In the genomic region with DNA sequence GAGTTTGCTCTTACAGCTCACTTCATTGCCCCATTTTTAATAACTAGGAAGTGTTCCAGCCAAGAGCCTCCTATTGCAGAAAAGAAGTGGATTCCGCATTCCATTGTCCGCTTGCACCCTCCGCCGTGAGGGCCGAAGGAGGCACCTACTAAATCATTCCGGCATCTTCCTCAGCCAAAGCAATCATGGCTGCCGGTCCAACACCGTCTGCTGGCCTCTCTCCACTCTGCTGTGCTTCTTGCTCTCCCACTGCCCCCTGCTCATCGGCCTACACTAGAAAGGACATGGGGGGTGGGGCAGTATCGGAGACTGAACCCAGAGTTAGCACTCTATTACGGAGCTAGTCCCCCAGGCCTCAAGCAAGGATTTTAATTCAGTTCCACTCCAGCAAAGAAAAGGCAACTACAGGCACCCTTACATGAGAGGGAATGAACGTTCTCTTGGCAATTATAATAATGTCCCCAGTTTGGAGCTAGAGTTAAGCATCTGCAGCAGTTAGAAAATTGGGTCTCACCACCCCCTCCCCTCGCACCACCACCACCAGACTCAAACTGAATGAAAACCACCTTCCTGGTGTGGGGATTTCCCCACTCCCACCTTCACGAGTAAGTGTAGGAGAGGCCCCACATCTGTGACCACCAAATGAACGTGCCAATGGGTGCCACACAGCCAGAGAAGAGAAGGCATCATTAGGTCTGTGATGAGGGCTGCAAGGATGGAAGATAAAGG, we compare ENCODE assay signal across 14 mouse cellular contexts.
DNase-seq lines count a peak whose midpoint lies in the region; ATAC-seq and TF ChIP-seq lines count a peak whose summit lies in the region.
"Had no signal": no experiment of that assay in that cellular context is flagged by ENCODE, and none has a peak within 500 bp of the region (broad histone marks: within the 10 kb centered on the region; RNA-seq: fewer than 3 reads in every experiment).

No protein-coding gene starts in this region.

- TF ChIP-seq EP300 in CH12.LX (IDR thresholded peaks at IDR 0.05; ENCODE audit: low read length): no peak

- H3K4me1 ChIP-seq in kidney, embryonic 15.5 days: peaks cover 15% of the 10 kb centered on the region
- H3K4me1 ChIP-seq in kidney, adult 2 months (ENCODE audit: control insufficient read depth, insufficient read depth, low read length): no peaks in the 10 kb centered on the region
- H3K4me1 ChIP-seq in CH12.LX (ENCODE audit: control insufficient read depth in 1 of 2, insufficient read depth in 2 of 2): peaks cover 5 to 11% of the 10 kb centered on the region in 2 experiments
- H3K4me1 ChIP-seq in embryonic facial prominence, embryonic 14.5 days (ENCODE audit: control insufficient read depth, insufficient read depth, low read length): peaks cover 18% of the 10 kb centered on the region
- H3K4me1 ChIP-seq in lung, embryonic 16.5 days (replicated peaks; ENCODE audit: control insufficient read depth, insufficient read depth, low read length): peaks cover 10% of the 10 kb centered on the region; the same call in 1 of the 2 replicates
- H3K4me1 ChIP-seq: heart, embryonic 15.5 days had no signal

- no peaks in the 10 kb centered on the region for H3K36me3 ChIP-seq in kidney, embryonic 15.5 days
- no peaks in the 10 kb centered on the region for H3K36me3 ChIP-seq in kidney, adult 2 months (ENCODE audit: control insufficient read depth, insufficient read depth, low read length)
- no peaks in the 10 kb centered on the region for H3K36me3 ChIP-seq in CH12.LX (replicated peaks in 1 of 2; ENCODE audit: control insufficient read depth in 1 of 2, insufficient read depth in 1 of 2, low read length in 1 of 2)
- no peaks in the 10 kb centered on the region for H3K36me3 ChIP-seq in embryonic facial prominence, embryonic 14.5 days (ENCODE audit: control insufficient read depth, insufficient read depth, low read length)
- H3K36me3 ChIP-seq in lung, embryonic 16.5 days (ENCODE audit: control insufficient read depth, insufficient read depth, low read length): no peaks in the 10 kb centered on the region
- H3K36me3 ChIP-seq: heart, embryonic 15.5 days had no signal

- ATAC-seq in kidney, embryonic 15.5 days (replicated peaks; ENCODE audit: low FRiP score): 0 out of 2 replicates have a peak, but pooled peaks have one; percentile 33
- peak; percentile 33; the same call in 1 of the 2 replicates for ATAC-seq in embryonic facial prominence, embryonic 14.5 days (ENCODE audit: low read depth)
- ATAC-seq in lung, embryonic 16.5 days (ENCODE audit: low read depth): peak; percentile 83
- ATAC-seq: CD4-positive, CD25-positive, alpha-beta regulatory T cell, adult 4 months; inflammation-experienced regulatory T-cells, adult 6 months; Patski had no signal

- no peak overlapping the region for H3K4me3 ChIP-seq in kidney, embryonic 15.5 days (replicated peaks)
- no peak overlapping the region for H3K4me3 ChIP-seq in kidney, adult 2 months (ENCODE audit: insufficient read depth, low read depth, low read length)
- H3K4me3 ChIP-seq in CH12.LX (replicated peaks in 1 of 3; ENCODE audit: low read depth in 2 of 3, low read length in 2 of 3, poor library complexity in 1 of 3): no peak overlapping the region
- H3K4me3 ChIP-seq in embryonic facial prominence, embryonic 14.5 days (ENCODE audit: low read depth, low read length): no peak overlapping the region
- no peak overlapping the region for H3K4me3 ChIP-seq in lung, embryonic 16.5 days (ENCODE audit: low read length)
- H3K4me3 ChIP-seq: heart, embryonic 15.5 days had no signal

- H3K27ac ChIP-seq in kidney, embryonic 15.5 days: 0 out of 2 replicates have a peak overlapping the region, but pooled peaks have one; percentile 37
- no peak overlapping the region for H3K27ac ChIP-seq in kidney, adult 2 months (ENCODE audit: insufficient read depth, low read depth, low read length)
- H3K27ac ChIP-seq in CH12.LX (ENCODE audit: insufficient read depth, low read depth): no peak overlapping the region
- H3K27ac ChIP-seq in embryonic facial prominence, embryonic 14.5 days (replicated peaks; ENCODE audit: low read depth, low read length): peak overlapping the region; percentile 82
- H3K27ac ChIP-seq in lung, embryonic 16.5 days (ENCODE audit: low read length): peak overlapping the region; percentile 61
- H3K27ac ChIP-seq: heart, embryonic 15.5 days had no signal

- dilution Hi-C loops in CH12.LX (cut with MboI; ENCODE audit: extremely low pct_ligation_motif_present, extremely low pct_unique_long_range_greater_than_20kb, low sequenced_read_pairs): no loop called here

- 54% methylated on average over 15 of the region's 15 CpGs for WGBS in kidney, embryonic 15.5 days
- whole genome bisulfite sequencing in kidney, adult 2 months: 55% methylated on average over 15 of the region's 15 CpGs
- 52% methylated on average over 15 of the region's 15 CpGs for WGBS in embryonic facial prominence, embryonic 14.5 days
- WGBS in lung, embryonic 16.5 days: 44% methylated on average over 15 of the region's 15 CpGs

- in situ Hi-C loops in CH12.LX (cut with MboI; ENCODE audit: low pct_ligation_motif_present, low pct_unique_long_range_greater_than_20kb, low sequenced_read_pairs): no loop called here

- no peaks in the 10 kb centered on the region for H3K27me3 ChIP-seq in kidney, embryonic 15.5 days
- no peaks in the 10 kb centered on the region for H3K27me3 ChIP-seq in kidney, adult 2 months (replicated peaks; ENCODE audit: control insufficient read depth, insufficient read depth, low read length)
- no peaks in the 10 kb centered on the region for H3K27me3 ChIP-seq in CH12.LX (replicated peaks)
- no peaks in the 10 kb centered on the region for H3K27me3 ChIP-seq in embryonic facial prominence, embryonic 14.5 days (replicated peaks; ENCODE audit: control insufficient read depth, insufficient read depth, low read length)
- H3K27me3 ChIP-seq in lung, embryonic 16.5 days (ENCODE audit: control insufficient read depth, insufficient read depth, low read depth, low read length): peaks cover 11% of the 10 kb centered on the region; the same call in 1 of the 2 replicates
- H3K27me3 ChIP-seq: heart, embryonic 15.5 days had no signal

- no peak overlapping the region for H3K9ac ChIP-seq in kidney, embryonic 15.5 days
- H3K9ac ChIP-seq in CH12.LX (ENCODE audit: insufficient read depth, low read depth): no peak overlapping the region
- H3K9ac ChIP-seq in embryonic facial prominence, embryonic 14.5 days (ENCODE audit: low read depth, low read length): no peak overlapping the region
- H3K9ac ChIP-seq in lung, embryonic 16.5 days (ENCODE audit: low read length): no peak overlapping the region
- H3K9ac ChIP-seq: heart, embryonic 15.5 days had no signal

- TF ChIP-seq CTCF in kidney, adult 2 months (conservative IDR thresholded peaks at IDR 0.05; ENCODE audit: insufficient read depth, insufficient read length, low read depth, low read length): no peak
- no peak for TF ChIP-seq CTCF in CH12.LX (conservative IDR thresholded peaks at IDR 0.05 in 1 of 2, IDR thresholded peaks at IDR 0.05 in 1 of 2; ENCODE audit: low read depth in 2 of 2, low read length in 2 of 2)

- no peak overlapping the region for H3K4me2 ChIP-seq in kidney, embryonic 15.5 days
- H3K4me2 ChIP-seq in CH12.LX (ENCODE audit: insufficient read depth, low read depth, poor library complexity, severe bottlenecking): peak overlapping the region; percentile 32; the same call in 1 of the 2 replicates
- H3K4me2 ChIP-seq in embryonic facial prominence, embryonic 14.5 days (ENCODE audit: low read depth, low read length): no peak overlapping the region
- H3K4me2 ChIP-seq in lung, embryonic 16.5 days (ENCODE audit: low read depth, low read length): no peak overlapping the region
- H3K4me2 ChIP-seq: heart, embryonic 15.5 days had no signal

- no peak for TF ChIP-seq POLR2A in kidney, adult 2 months (IDR thresholded peaks at IDR 0.05; ENCODE audit: low read depth, low read length)
- no peak for TF ChIP-seq POLR2A in CH12.LX (IDR thresholded peaks at IDR 0.05; ENCODE audit: low read depth, low read length)

- no peak for TF ChIP-seq RAD21 in CH12.LX (IDR thresholded peaks at IDR 0.05; ENCODE audit: low read depth, low read length)

- DNase-seq in kidney, adult 2 months: no peak
- DNase-seq in CH12.LX (ENCODE audit: extremely low read depth): peak; percentile 4
- DNase-seq in embryonic facial prominence, embryonic 14.5 days (ENCODE audit: low spot score): peak; percentile 11
- DNase-seq in layer of hippocampus, adult 11-12 months (ENCODE audit: low spot score): no peak
- no peak for DNase-seq in right cerebral cortex, postnatal 14 days
- no peak for DNase-seq in cerebellum, adult 9-10 months
- DNase-seq: cerebellum, adult 8-10 months; thymus, postnatal 4 days had no signal

- H3K9me3 ChIP-seq in kidney, embryonic 15.5 days (replicated peaks): no peaks in the 10 kb centered on the region
- no peaks in the 10 kb centered on the region for H3K9me3 ChIP-seq in CH12.LX (replicated peaks; ENCODE audit: low read length)
- no peaks in the 10 kb centered on the region for H3K9me3 ChIP-seq in embryonic facial prominence, embryonic 14.5 days (ENCODE audit: control insufficient read depth, low read length)
- H3K9me3 ChIP-seq in lung, embryonic 16.5 days (ENCODE audit: control insufficient read depth, low read length): no peaks in the 10 kb centered on the region
- H3K9me3 ChIP-seq: heart, embryonic 15.5 days had no signal

- no peaks in the 10 kb centered on the region for H3K79me2 ChIP-seq in CH12.LX (replicated peaks; ENCODE audit: control insufficient read depth, extremely low read depth, insufficient read depth, poor library complexity, severe bottlenecking)

TF ChIP-seq in CH12.LX, 34 proteins besides CTCF, POLR2A, EP300 and RAD21:
- TF ChIP-seq BHLHE40 (IDR thresholded peaks at IDR 0.05; ENCODE audit: low read depth, low read length) (peak; percentile 77), MAX (IDR thresholded peaks at IDR 0.05; ENCODE audit: low read length) (no peak)

Comparison
In these comparisons a context has a peak if more than half of its experiments do, and no peak if none do; other contexts are left out.
1. H3K27ac ChIP-seq: peak in kidney, embryonic 15.5 days (single experiment), embryonic facial prominence, embryonic 14.5 days (single experiment) and lung, embryonic 16.5 days (single experiment); none in kidney, adult 2 months (single experiment) and CH12.LX (single experiment).
2. ATAC-seq: peak in every context shown above with its lines; median percentile 83 in lung, embryonic 16.5 days; 33 in kidney, embryonic 15.5 days; 33 in embryonic facial prominence, embryonic 14.5 days.
3. DNase-seq: peak in CH12.LX (single experiment) and embryonic facial prominence, embryonic 14.5 days (single experiment); none in kidney, adult 2 months (single experiment), layer of hippocampus, adult 11-12 months (single experiment), right cerebral cortex, postnatal 14 days (single experiment) and cerebellum, adult 9-10 months (single experiment).